Comparison of ENCODE assay signal across 16 mouse cellular contexts in the genomic region with DNA sequence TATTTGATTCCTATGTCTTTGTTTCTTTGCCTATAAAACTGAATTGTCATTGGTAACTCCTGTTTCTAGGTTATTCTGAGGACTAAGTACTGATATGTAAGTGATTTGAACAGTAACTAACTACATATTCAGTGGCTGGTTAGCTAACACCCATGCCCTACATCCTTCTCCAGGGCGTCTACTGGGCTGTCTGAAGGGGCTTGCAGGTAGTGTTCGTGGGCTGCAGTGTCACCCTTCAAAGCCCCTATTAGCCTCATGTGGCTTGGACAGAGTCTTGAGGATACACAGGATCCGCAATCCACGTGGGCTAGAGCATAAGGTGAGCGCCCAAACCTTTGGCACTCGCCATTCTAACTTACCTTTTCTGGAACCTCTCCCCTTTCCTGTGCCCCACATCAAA. TPM values are rescaled to one million over a fixed set of nuclear protein-coding genes. Genes with fewer than 3 reads are reported as not detected.
"Had no signal": no experiment of that assay in that cellular context is flagged by ENCODE, and none has a peak within 500 bp of the region (broad histone marks: within the 10 kb centered on the region; RNA-seq: fewer than 3 reads in every experiment).

No protein-coding gene starts in this region.

- H3K27me3 ChIP-seq: liver, embryonic 12.5 days; midbrain, embryonic 13.5 days; stomach, embryonic 15.5 days had no signal

- H3K9me3 ChIP-seq: liver, embryonic 12.5 days; midbrain, embryonic 10.5 days; midbrain, embryonic 13.5 days; stomach, embryonic 15.5 days had no signal

- DNase-seq: lung, adult 18-20 months; lung, embryonic 14.5 days; lung, postnatal 10 days; lung, postnatal 4 days; right cerebral cortex, postnatal 14 days; thymus, adult 2 months; thymus, postnatal 25 days; thymus, postnatal 4 days had no signal

- H3K4me3 ChIP-seq: liver, embryonic 12.5 days; myocyte; stomach, embryonic 15.5 days had no signal

- H3K27ac ChIP-seq: liver, embryonic 14.5 days; midbrain, embryonic 13.5 days had no signal

- ATAC-seq: liver, embryonic 12.5 days; midbrain, embryonic 13.5 days; midbrain, embryonic 16.5 days had no signal

- H3K9ac ChIP-seq: liver, embryonic 14.5 days; lung, embryonic 14.5 days; midbrain, embryonic 13.5 days; stomach, embryonic 15.5 days had no signal

- H3K4me2 ChIP-seq: liver, embryonic 12.5 days; lung, embryonic 14.5 days; stomach, embryonic 15.5 days had no signal

RNA-seq across cellular contexts. Expression of a gene that starts 0.9 kb away (rescaled TPM):
- polyA plus RNA-seq: spleen, adult 2 months; thymus, adult 2 months had no signal
